Mouse (Mus musculus): Measurements from ENCODE around the gene Fzd2. TPM values are rescaled to one million over a fixed set of nuclear protein-coding genes. Genes with fewer than 3 reads are reported as not detected.

The Fzd2 gene
- 0.32 TPM for polyA plus RNA-seq (2014; fragmentation: Illumina TruSeq; extraction: RNeasy Lipid Tissue Mini Kit (QIAGEN cat#74804); ENCODE audit: low read depth, low replicate concordance)

DNA sequence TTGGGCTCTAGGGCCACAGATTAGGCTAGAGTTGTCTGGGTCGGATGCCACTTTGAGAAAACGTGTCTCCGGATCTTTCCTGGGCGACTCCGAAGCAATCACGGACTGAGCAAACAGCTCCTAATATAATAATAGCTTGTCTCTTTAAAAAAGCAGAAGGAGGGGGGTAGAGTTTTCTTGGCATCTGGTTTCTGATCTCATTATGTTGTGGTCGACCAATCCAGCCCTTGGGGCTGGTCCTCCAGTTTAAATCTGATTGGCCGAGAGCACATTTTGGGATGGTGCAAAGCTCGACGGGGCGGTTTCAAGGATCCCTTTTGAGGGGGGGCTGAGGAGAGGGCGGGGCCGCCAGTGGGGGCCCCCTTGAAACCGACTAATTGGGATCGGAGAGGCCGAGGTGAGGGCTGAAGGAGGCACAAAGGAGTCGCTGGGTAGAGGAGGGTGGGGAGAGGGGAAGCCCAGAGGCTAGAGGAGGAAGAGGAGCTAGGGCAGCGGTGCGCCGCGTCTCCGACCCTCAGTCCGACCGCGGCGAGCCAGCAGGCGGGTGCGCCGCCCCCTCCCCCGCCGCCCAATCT is at the start of gene Fzd2:
Fzd2 (plus strand) TSS at position 387 of the 575 bp plus-strand sequence.

DNA sequence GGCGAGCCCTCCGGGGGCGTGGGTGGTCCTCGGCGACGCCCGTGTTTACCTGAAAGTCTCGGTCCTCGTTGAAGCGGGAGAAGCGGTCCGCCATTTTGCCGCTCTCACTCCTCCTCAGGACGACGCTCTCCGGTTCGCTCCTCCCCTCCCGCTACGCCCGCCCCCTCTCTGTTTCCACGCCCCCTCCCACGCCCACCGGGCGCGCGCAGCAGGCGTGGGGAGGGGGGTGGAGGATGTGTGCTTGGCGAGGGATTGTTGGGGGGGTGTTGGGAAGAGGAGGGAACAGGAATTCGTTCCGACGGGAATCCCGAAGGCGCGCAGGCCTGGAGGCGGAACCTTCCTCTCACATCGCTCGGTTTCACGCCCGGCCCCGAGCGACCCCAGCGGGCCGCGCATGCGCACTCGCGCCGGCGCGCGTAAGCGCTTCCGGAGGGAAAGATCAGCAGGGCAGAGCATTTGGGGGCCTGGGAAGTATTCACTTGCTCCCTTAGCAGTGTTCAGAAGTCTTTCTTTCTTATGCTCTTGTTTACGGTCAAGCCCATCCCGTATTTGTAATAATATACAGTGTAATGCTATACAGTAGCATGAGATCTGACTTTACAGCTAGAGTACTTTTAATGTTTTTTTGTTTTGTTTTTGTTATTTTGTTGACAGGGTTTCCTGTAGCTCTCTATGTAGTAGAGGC is 48.0 kb upstream of the Fzd2 start, which contains the start of gene Gpatch8:
Gpatch8 (minus strand) TSS at position 362 of the 685 bp plus-strand sequence.

DNA sequence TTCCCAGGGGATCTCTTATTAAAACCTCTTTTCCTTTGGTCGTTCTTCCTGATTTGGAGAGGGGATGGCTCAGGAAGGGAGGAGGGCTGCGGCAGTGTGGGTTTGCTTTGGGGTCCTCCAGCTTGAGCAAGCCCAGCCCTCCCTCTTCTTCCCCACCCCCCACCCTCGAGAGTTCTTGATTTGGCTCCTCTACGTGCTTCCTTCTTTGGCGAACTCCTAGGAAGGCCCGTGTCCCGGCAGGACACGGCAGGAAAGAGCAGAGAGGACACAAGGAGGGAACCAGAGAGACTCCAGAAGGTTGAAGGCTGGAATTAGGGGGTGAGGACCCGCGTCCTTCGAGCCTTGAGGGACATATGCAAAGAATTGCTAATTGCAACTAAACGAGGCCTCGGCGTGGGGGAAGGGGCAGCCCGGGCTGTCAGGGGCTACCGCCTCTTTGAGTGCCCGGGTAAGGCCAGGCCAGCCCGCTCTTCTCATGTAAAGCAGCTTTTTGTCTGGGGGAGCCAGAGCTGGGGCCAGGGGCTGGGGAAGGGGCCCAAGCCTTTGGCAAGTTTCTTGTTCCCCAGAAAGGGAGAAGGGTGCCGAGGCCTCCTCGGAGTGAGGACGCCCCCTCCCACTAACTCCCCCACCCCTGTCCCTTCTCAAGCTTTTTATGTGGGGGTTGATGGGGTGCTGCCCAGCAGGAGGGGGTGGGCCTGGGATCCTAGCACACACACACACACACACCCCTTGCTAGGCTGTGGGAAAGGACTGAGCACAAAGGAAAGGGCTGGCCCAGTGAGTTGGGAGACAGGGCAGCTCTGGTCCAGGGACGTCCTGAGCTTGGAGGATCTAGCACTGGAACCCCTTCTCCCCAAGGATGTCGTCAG is 24.8 kb upstream of the Fzd2 start, which contains the start of gene Gm11627:
Gm11627 (minus strand) TSS at position 297 of the 869 bp plus-strand sequence.

Other genes with a start within 250 kb of the Fzd2 start
- 0.04 TPM for gene Slc4a1, start 238.2 kb upstream of the Fzd2 start, polyA plus RNA-seq (2014; fragmentation: Illumina TruSeq; extraction: RNeasy Lipid Tissue Mini Kit (QIAGEN cat#74804); ENCODE audit: low read depth, low replicate concordance)
- gene Rundc3a, start 211.0 kb upstream of the Fzd2 start, polyA plus RNA-seq (2014; fragmentation: Illumina TruSeq; extraction: RNeasy Lipid Tissue Mini Kit (QIAGEN cat#74804); ENCODE audit: low read depth, low replicate concordance) = 0.38 TPM
- 62.6 TPM for gene Slc25a39, start 196.4 kb upstream of the Fzd2 start, polyA plus RNA-seq (2014; fragmentation: Illumina TruSeq; extraction: RNeasy Lipid Tissue Mini Kit (QIAGEN cat#74804); ENCODE audit: low read depth, low replicate concordance)
- gene Grn, start 174.1 kb upstream of the Fzd2 start, polyA plus RNA-seq (2014; fragmentation: Illumina TruSeq; extraction: RNeasy Lipid Tissue Mini Kit (QIAGEN cat#74804); ENCODE audit: low read depth, low replicate concordance) = 1.5 TPM
- gene Fam171a2, start 156.7 kb upstream of the Fzd2 start, polyA plus RNA-seq (2014; fragmentation: Illumina TruSeq; extraction: RNeasy Lipid Tissue Mini Kit (QIAGEN cat#74804); ENCODE audit: low read depth, low replicate concordance) = not detected
- not detected for gene Itga2b, start 134.3 kb upstream of the Fzd2 start, polyA plus RNA-seq (2014; fragmentation: Illumina TruSeq; extraction: RNeasy Lipid Tissue Mini Kit (QIAGEN cat#74804); ENCODE audit: low read depth, low replicate concordance)
- 20.4 TPM for gene Gpatch8, start 48.0 kb upstream of the Fzd2 start, polyA plus RNA-seq (2014; fragmentation: Illumina TruSeq; extraction: RNeasy Lipid Tissue Mini Kit (QIAGEN cat#74804); ENCODE audit: low read depth, low replicate concordance)
- gene Gm11627, start 24.9 kb upstream of the Fzd2 start, polyA plus RNA-seq (2014; fragmentation: Illumina TruSeq; extraction: RNeasy Lipid Tissue Mini Kit (QIAGEN cat#74804); ENCODE audit: low read depth, low replicate concordance) = 0.49 TPM
- gene Meioc, start 59.3 kb downstream of the Fzd2 start, polyA plus RNA-seq (2014; fragmentation: Illumina TruSeq; extraction: RNeasy Lipid Tissue Mini Kit (QIAGEN cat#74804); ENCODE audit: low read depth, low replicate concordance) = 295 TPM
- gene Ccdc43, start 93.4 kb downstream of the Fzd2 start, polyA plus RNA-seq (2014; fragmentation: Illumina TruSeq; extraction: RNeasy Lipid Tissue Mini Kit (QIAGEN cat#74804); ENCODE audit: low read depth, low replicate concordance) = 15.3 TPM
- 0.38 TPM for gene Adam11, start 157.0 kb downstream of the Fzd2 start, polyA plus RNA-seq (2014; fragmentation: Illumina TruSeq; extraction: RNeasy Lipid Tissue Mini Kit (QIAGEN cat#74804); ENCODE audit: low read depth, low replicate concordance)
- gene Gjc1, start 215.3 kb downstream of the Fzd2 start, polyA plus RNA-seq (2014; fragmentation: Illumina TruSeq; extraction: RNeasy Lipid Tissue Mini Kit (QIAGEN cat#74804); ENCODE audit: low read depth, low replicate concordance) = 16.6 TPM
- gene Higd1b, start 231.5 kb downstream of the Fzd2 start, polyA plus RNA-seq (2014; fragmentation: Illumina TruSeq; extraction: RNeasy Lipid Tissue Mini Kit (QIAGEN cat#74804); ENCODE audit: low read depth, low replicate concordance) = not detected